Comparison of ENCODE assay signal across 7 mouse cellular contexts in genomic region chrX:8192126-8192639, GRCm38 (mm10). TPM values are rescaled to one million over a fixed set of nuclear protein-coding genes. Genes with fewer than 3 reads are reported as not detected.
DNase-seq lines count a peak whose midpoint lies in the region; ATAC-seq and TF ChIP-seq lines count a peak whose summit lies in the region.

No protein-coding gene starts in this region.

- H3K36me3 ChIP-seq in neural tube, embryonic 11.5 days (ENCODE audit: control insufficient read depth, insufficient read depth, low read length) = no peaks in the 10 kb centered on the region
- no peaks in the 10 kb centered on the region for H3K36me3 ChIP-seq in midbrain, embryonic 15.5 days (replicated peaks)

- no peak for TF ChIP-seq POLR2A in embryonic fibroblast, embryonic 13.5 days (IDR thresholded peaks at IDR 0.05; ENCODE audit: low read depth, low read length)

- no peak for TF ChIP-seq CTCF in embryonic fibroblast, embryonic 13.5 days (IDR thresholded peaks at IDR 0.05; ENCODE audit: borderline replicate concordance, insufficient read depth, low read length)

- no peaks in the 10 kb centered on the region for H3K27me3 ChIP-seq in neural tube, embryonic 11.5 days (ENCODE audit: control insufficient read depth, insufficient read depth, low read length)
- H3K27me3 ChIP-seq in midbrain, embryonic 15.5 days (replicated peaks) = no peaks in the 10 kb centered on the region

- no peak for DNase-seq in neural tube, embryonic 11.5 days (ENCODE audit: low spot score)
- DNase-seq in neural tube, embryonic 10.5 days (ENCODE audit: extremely low spot score, low spot score) = no peak
- DNase-seq in induced T-regulatory cell, adult 2 months (ENCODE audit: low read depth) = peak; percentile 26
- DNase-seq in cerebellum, adult 18-20 months = no peak

- H3K9ac ChIP-seq in neural tube, embryonic 11.5 days (ENCODE audit: low read length) = peak overlapping the region; percentile 59
- peak overlapping the region; percentile 51 for H3K9ac ChIP-seq in midbrain, embryonic 15.5 days

- H3K4me3 ChIP-seq in neural tube, embryonic 11.5 days (ENCODE audit: low read depth, low read length) = peak overlapping the region; percentile 33
- H3K4me3 ChIP-seq in embryonic fibroblast, embryonic 13.5 days (ENCODE audit: insufficient read depth, low read length) = peak overlapping the region; percentile 74
- H3K4me3 ChIP-seq in midbrain, embryonic 15.5 days = peak overlapping the region; percentile 55

- peak overlapping the region; percentile 7; the same call in 1 of the 2 replicates for H3K27ac ChIP-seq in neural tube, embryonic 11.5 days (ENCODE audit: low read depth, low read length)
- no peak overlapping the region for H3K27ac ChIP-seq in embryonic fibroblast, embryonic 13.5 days (ENCODE audit: insufficient read depth, low read length)
- peak overlapping the region; percentile 80 for H3K27ac ChIP-seq in midbrain, embryonic 15.5 days

- no peaks in the 10 kb centered on the region for H3K9me3 ChIP-seq in neural tube, embryonic 11.5 days (ENCODE audit: control insufficient read depth, low read length)
- H3K9me3 ChIP-seq in midbrain, embryonic 15.5 days = no peaks in the 10 kb centered on the region

- no peak; the same call in 1 of the 2 replicates for ATAC-seq in neural tube, embryonic 11.5 days (ENCODE audit: insufficient read depth, low FRiP score, low TSS enrichment)
- ATAC-seq in midbrain, embryonic 15.5 days (replicated peaks) = peak; percentile 34
- no peak for ATAC-seq in inflammation-experienced regulatory T-cells, adult 6 months

- H3K4me2 ChIP-seq in neural tube, embryonic 11.5 days (ENCODE audit: low read depth) = peak overlapping the region; percentile 52
- H3K4me2 ChIP-seq in midbrain, embryonic 15.5 days = peak overlapping the region; percentile 56

- 21% methylated on average over 13 of the region's 13 CpGs for WGBS in neural tube, embryonic 11.5 days
- WGBS in midbrain, embryonic 15.5 days = 12% methylated on average over 13 of the region's 13 CpGs

- H3K4me1 ChIP-seq in neural tube, embryonic 11.5 days (ENCODE audit: control insufficient read depth, insufficient read depth, low read length) = no peaks in the 10 kb centered on the region
- no peaks in the 10 kb centered on the region; the same call in 1 of the 2 replicates for H3K4me1 ChIP-seq in embryonic fibroblast, embryonic 13.5 days (ENCODE audit: control insufficient read depth, insufficient read depth, low read length)
- peaks cover 6% of the 10 kb centered on the region; the same call in 1 of the 2 replicates for H3K4me1 ChIP-seq in midbrain, embryonic 15.5 days

RNA-seq across cellular contexts. Expression of gene Ebp, which starts 1.1 kb away (rescaled TPM):
- polyA plus RNA-seq in neural tube, embryonic 11.5 days (2014; fragmentation: Nextera tagmentation; extraction: Ambion mirVana) = 34.5 and 34.9 TPM in 2 replicates
- 35.7 and 36.0 TPM in 2 replicates for polyA plus RNA-seq in embryonic fibroblast, embryonic 13.5 days (2011; ENCODE audit: insufficient read length, low read depth, missing spikeins)
- polyA plus RNA-seq in midbrain, embryonic 15.5 days (2015; fragmentation: Nextera tagmentation; extraction: Ambion mirVana) = 26.9 and 31.8 TPM in 2 replicates
- 100 to 1,000 TPM; 128 to 201 (median 145) TPM for polyA plus RNA-seq in inflammation-experienced regulatory T-cells, adult 6 months (2017; shearing (Covaris generic))

RNA-seq across cellular contexts. Expression of gene Porcn, which starts 14.1 kb away (rescaled TPM):
- polyA plus RNA-seq in neural tube, embryonic 11.5 days (2014; fragmentation: Nextera tagmentation; extraction: Ambion mirVana) = 23.8 and 24.6 TPM in 2 replicates
- 5.3 and 8.6 TPM in 2 replicates for polyA plus RNA-seq in embryonic fibroblast, embryonic 13.5 days (2011; ENCODE audit: insufficient read length, low read depth, missing spikeins)
- polyA plus RNA-seq in midbrain, embryonic 15.5 days (2015; fragmentation: Nextera tagmentation; extraction: Ambion mirVana) = 53.0 and 53.9 TPM in 2 replicates
- under 1 TPM in 2 of 3 experiments, not detected in 1; 0.36 to 0.69 TPM for polyA plus RNA-seq in inflammation-experienced regulatory T-cells, adult 6 months (2017; shearing (Covaris generic))

RNA-seq across cellular contexts. Expression of gene Tbc1d25, which starts 16.2 kb away (rescaled TPM):
- polyA plus RNA-seq in neural tube, embryonic 11.5 days (2014; fragmentation: Nextera tagmentation; extraction: Ambion mirVana) = 13.5 and 14.8 TPM in 2 replicates
- polyA plus RNA-seq in embryonic fibroblast, embryonic 13.5 days (2011; ENCODE audit: insufficient read length, low read depth, missing spikeins) = 5.3 and 6.7 TPM in 2 replicates
- 25.8 and 26.8 TPM in 2 replicates for polyA plus RNA-seq in midbrain, embryonic 15.5 days (2015; fragmentation: Nextera tagmentation; extraction: Ambion mirVana)
- 1 to 10 TPM; 2.5 to 4.1 (median 3.7) TPM for polyA plus RNA-seq in inflammation-experienced regulatory T-cells, adult 6 months (2017; shearing (Covaris generic))

RNA-seq across cellular contexts. Expression of gene Rbm3, which starts 46.5 kb away (rescaled TPM):
- polyA plus RNA-seq in neural tube, embryonic 11.5 days (2014; fragmentation: Nextera tagmentation; extraction: Ambion mirVana) = 400 and 423 TPM in 2 replicates
- 486 and 515 TPM in 2 replicates for polyA plus RNA-seq in embryonic fibroblast, embryonic 13.5 days (2011; ENCODE audit: insufficient read length, low read depth, missing spikeins)
- 272 and 285 TPM in 2 replicates for polyA plus RNA-seq in midbrain, embryonic 15.5 days (2015; fragmentation: Nextera tagmentation; extraction: Ambion mirVana)
- polyA plus RNA-seq in inflammation-experienced regulatory T-cells, adult 6 months (2017; shearing (Covaris generic)) = 100 to 1,000 TPM; 601 to 807 (median 769) TPM

RNA-seq across cellular contexts. Expression of gene Wdr13, which starts 59.5 kb away (rescaled TPM):
- polyA plus RNA-seq in neural tube, embryonic 11.5 days (2014; fragmentation: Nextera tagmentation; extraction: Ambion mirVana) = 25.6 and 27.3 TPM in 2 replicates
- 26.7 and 29.9 TPM in 2 replicates for polyA plus RNA-seq in embryonic fibroblast, embryonic 13.5 days (2011; ENCODE audit: insufficient read length, low read depth, missing spikeins)
- 67.6 and 72.9 TPM in 2 replicates for polyA plus RNA-seq in midbrain, embryonic 15.5 days (2015; fragmentation: Nextera tagmentation; extraction: Ambion mirVana)
- 10 to 100 TPM; 13.8 to 20.4 (median 19.5) TPM for polyA plus RNA-seq in inflammation-experienced regulatory T-cells, adult 6 months (2017; shearing (Covaris generic))
